Mouse (Mus musculus): ENCODE results near the gene Slc19a1. TPM values are rescaled to one million over a fixed set of nuclear protein-coding genes. Genes with fewer than 3 reads are reported as not detected.

The Slc19a1 gene
- polyA plus RNA-seq, 1 experiment from 2014 or later = 31.0 TPM

GRCm38 (mm10) chr10:77091538-77092097 is 59.6 kb downstream of the Slc19a1 start:
- no peak overlapping the region for H3K4me3 ChIP-seq (ENCODE audit: low read depth, low read length)
- WGBS = 63% methylated on average over 4 of the region's 4 CpGs
- no peak overlapping the region for H3K9ac ChIP-seq
- H3K4me2 ChIP-seq = no peak overlapping the region
- H3K9me3 ChIP-seq (ENCODE audit: low read depth, low read length) = peaks cover 7% of the 10 kb centered on the region; the same call in 1 of the 2 replicates
- H3K27me3 ChIP-seq (ENCODE audit: insufficient read depth, low read length) = no peaks in the 10 kb centered on the region
- no peak for TF ChIP-seq CTCF (IDR thresholded peaks at IDR 0.05; ENCODE audit: low read depth)
- H3K4me1 ChIP-seq (ENCODE audit: insufficient read depth) = no peaks in the 10 kb centered on the region
- H3K36me3 ChIP-seq (ENCODE audit: insufficient read depth) = peaks cover 31% of the 10 kb centered on the region; the same call in 1 of the 2 replicates
- ATAC-seq (ENCODE audit: insufficient read depth) (no peak), DNase-seq (no peak)
- no peak overlapping the region for H3K27ac ChIP-seq (ENCODE audit: low read depth)

GRCm38 (mm10) chr10:77093817-77094216 is 61.8 kb downstream of the Slc19a1 start:
- DNase-seq (no peak), ATAC-seq (ENCODE audit: insufficient read depth) (no peak)
- TF ChIP-seq CTCF (IDR thresholded peaks at IDR 0.05; ENCODE audit: low read depth) = no peak
- no peak overlapping the region for H3K27ac ChIP-seq (ENCODE audit: low read depth)
- no peak overlapping the region for H3K4me3 ChIP-seq (ENCODE audit: low read depth, low read length)
- H3K4me2 ChIP-seq = no peak overlapping the region
- H3K27me3 ChIP-seq (ENCODE audit: insufficient read depth, low read length) = no peaks in the 10 kb centered on the region
- peaks cover 16% of the 10 kb centered on the region; the same call in 1 of the 2 replicates for H3K36me3 ChIP-seq (ENCODE audit: insufficient read depth)
- peaks cover 8% of the 10 kb centered on the region; the same call in 1 of the 2 replicates for H3K4me1 ChIP-seq (ENCODE audit: insufficient read depth)
- peaks cover 7% of the 10 kb centered on the region; the same call in 1 of the 2 replicates for H3K9me3 ChIP-seq (ENCODE audit: low read depth, low read length)
- H3K9ac ChIP-seq = no peak overlapping the region

- peaks cover 8% of the 10 kb centered on the region; the same call in 1 of the 2 replicates for H3K4me1 ChIP-seq (ENCODE audit: insufficient read depth)
- no peak overlapping the region for H3K27ac ChIP-seq (ENCODE audit: low read depth)
- DNase-seq (no peak), ATAC-seq (ENCODE audit: insufficient read depth) (no peak)
- H3K27me3 ChIP-seq (ENCODE audit: insufficient read depth, low read length) = no peaks in the 10 kb centered on the region
- H3K36me3 ChIP-seq (ENCODE audit: insufficient read depth) = peaks cover 16% of the 10 kb centered on the region; the same call in 1 of the 2 replicates
- 92% methylated on average over 3 of the region's 3 CpGs for WGBS
- no peak for TF ChIP-seq CTCF (IDR thresholded peaks at IDR 0.05; ENCODE audit: low read depth)
- H3K4me3 ChIP-seq (ENCODE audit: low read depth, low read length) = no peak overlapping the region
- H3K9ac ChIP-seq = no peak overlapping the region
- peaks cover 7% of the 10 kb centered on the region; the same call in 1 of the 2 replicates for H3K9me3 ChIP-seq (ENCODE audit: low read depth, low read length)
- H3K4me2 ChIP-seq = no peak overlapping the region
Measured at GRCm38 (mm10) chr10:77095666-77096065, 63.6 kb downstream of the Slc19a1 start.

- Histone ChIP-seq H3K27me3 (ENCODE audit: insufficient read depth, low read length) (no peaks in the 10 kb centered on the region), H3K36me3 (ENCODE audit: insufficient read depth) (peaks cover 16% of the 10 kb centered on the region; the same call in 1 of the 2 replicates), H3K9me3 (ENCODE audit: low read depth, low read length) (peaks cover 7% of the 10 kb centered on the region; the same call in 1 of the 2 replicates), H3K4me3 (ENCODE audit: low read depth, low read length) (no peak overlapping the region), H3K9ac (no peak overlapping the region), H3K4me2 (no peak overlapping the region), H3K4me1 (ENCODE audit: insufficient read depth) (peaks cover 8% of the 10 kb centered on the region; the same call in 1 of the 2 replicates), H3K27ac (ENCODE audit: low read depth) (peak overlapping the region; percentile 10)
- DNase-seq (peak; percentile 17), ATAC-seq (ENCODE audit: insufficient read depth) (peak; percentile 45)
- 54% methylated on average over 12 of the region's 12 CpGs for WGBS
- no peak for TF ChIP-seq CTCF (IDR thresholded peaks at IDR 0.05; ENCODE audit: low read depth)
Measured at GRCm38 (mm10) chr10:77097006-77097889, 65.2 kb downstream of the Slc19a1 start.

GRCm38 (mm10) chr10:77097890-77098200 is 65.8 kb downstream of the Slc19a1 start:
- WGBS = 56% methylated on average over 4 of the region's 4 CpGs
- ATAC-seq (ENCODE audit: insufficient read depth) (peak; percentile 57; the same call in 1 of the 2 replicates), DNase-seq (peak; percentile 45)
- Histone ChIP-seq H3K36me3 (ENCODE audit: insufficient read depth) (peaks cover 16% of the 10 kb centered on the region; the same call in 1 of the 2 replicates), H3K4me1 (ENCODE audit: insufficient read depth) (peaks cover 8% of the 10 kb centered on the region; the same call in 1 of the 2 replicates), H3K27me3 (ENCODE audit: insufficient read depth, low read length) (no peaks in the 10 kb centered on the region), H3K4me3 (ENCODE audit: low read depth, low read length) (no peak overlapping the region), H3K4me2 (no peak overlapping the region), H3K9me3 (ENCODE audit: low read depth, low read length) (peaks cover 7% of the 10 kb centered on the region; the same call in 1 of the 2 replicates), H3K27ac (ENCODE audit: low read depth) (peak overlapping the region; percentile 10), H3K9ac (no peak overlapping the region)
- TF ChIP-seq CTCF (IDR thresholded peaks at IDR 0.05; ENCODE audit: low read depth) = no peak

- Histone ChIP-seq H3K4me3 (ENCODE audit: low read depth, low read length) (no peak overlapping the region), H3K4me2 (no peak overlapping the region), H3K27ac (ENCODE audit: low read depth) (no peak overlapping the region; the same call in 1 of the 2 replicates), H3K27me3 (ENCODE audit: insufficient read depth, low read length) (no peaks in the 10 kb centered on the region), H3K9ac (no peak overlapping the region), H3K36me3 (ENCODE audit: insufficient read depth) (peaks cover 16% of the 10 kb centered on the region; the same call in 1 of the 2 replicates), H3K9me3 (ENCODE audit: low read depth, low read length) (no peaks in the 10 kb centered on the region), H3K4me1 (ENCODE audit: insufficient read depth) (peaks cover 8% of the 10 kb centered on the region; the same call in 1 of the 2 replicates)
- no peak for ATAC-seq (ENCODE audit: insufficient read depth)
- 85% methylated on average over 2 of the region's 2 CpGs for WGBS
- no peak for TF ChIP-seq CTCF (IDR thresholded peaks at IDR 0.05; ENCODE audit: low read depth)
- DNase-seq = no peak
Measured at GRCm38 (mm10) chr10:77098619-77099018, 66.6 kb downstream of the Slc19a1 start.

- peaks cover 13% of the 10 kb centered on the region; the same call in 1 of the 2 replicates for H3K36me3 ChIP-seq (ENCODE audit: insufficient read depth)
- DNase-seq (no peak), ATAC-seq (ENCODE audit: insufficient read depth) (no peak)
- no peak overlapping the region for H3K27ac ChIP-seq (ENCODE audit: low read depth)
- no peak for TF ChIP-seq CTCF (IDR thresholded peaks at IDR 0.05; ENCODE audit: low read depth)
- no peak overlapping the region for H3K4me2 ChIP-seq
- 78% methylated on average over 4 of the region's 4 CpGs for WGBS
- H3K9ac ChIP-seq = no peak overlapping the region
- H3K4me3 ChIP-seq (ENCODE audit: low read depth, low read length) = no peak overlapping the region
- no peaks in the 10 kb centered on the region for H3K27me3 ChIP-seq (ENCODE audit: insufficient read depth, low read length)
- H3K9me3 ChIP-seq (ENCODE audit: low read depth, low read length) = no peaks in the 10 kb centered on the region
- peaks cover 8% of the 10 kb centered on the region; the same call in 1 of the 2 replicates for H3K4me1 ChIP-seq (ENCODE audit: insufficient read depth)
Measured at GRCm38 (mm10) chr10:77099777-77100176, 67.7 kb downstream of the Slc19a1 start.

All from lung, embryonic 14.5 days (tissue).